Mouse (Mus musculus) hindbrain, embryonic 15.5 days (tissue): ENCODE measurements around the gene Tango6. TPM values are rescaled to one million over a fixed set of nuclear protein-coding genes. Genes with fewer than 3 reads are reported as not detected.
"Not testable (repeated sequence)": the region's sequence is repeated elsewhere in the genome, so short reads cannot be mapped to it uniquely, and the experiment has no call there.

Source experiments
- ATAC-seq: fragments of 200-750 bp; cut with Nextera tagmentation; 2 replicates; pipeline ENCODE4 v1.8.0; 2017; ENCODE audit warnings: low read depth, moderate number of reproducible peaks, moderate TSS enrichment; ENCODE audit not compliant: low FRiP score
- H3K27ac ChIP-seq: fragments of 300-500 bp; sonication (generic); replicated peaks from 2 replicates; pipeline ENCODE4 v1.5.1; 2015; ENCODE audit warnings: mild to moderate bottlenecking, inconsistent platforms
- H3K27me3 ChIP-seq: fragments of 300-500 bp; sonication (generic); 2 replicates; pipeline ENCODE4 v1.6.1; 2015; ENCODE audit warnings: control low read depth, inconsistent platforms
- H3K36me3 ChIP-seq: fragments of 300-500 bp; sonication (generic); 2 replicates; pipeline ENCODE4 v1.6.1; 2015; ENCODE audit warnings: control low read depth, inconsistent platforms
- H3K4me1 ChIP-seq: fragments of 300-500 bp; sonication (generic); replicated peaks from 2 replicates; pipeline ENCODE4 v1.6.1; 2015; ENCODE audit warnings: control low read depth, inconsistent platforms
- H3K4me2 ChIP-seq: fragments of 300-500 bp; sonication (generic); 2 replicates; pipeline ENCODE4 v1.6.1; 2015; ENCODE audit warnings: moderate library complexity, mild to moderate bottlenecking, inconsistent platforms
- H3K4me3 ChIP-seq: fragments of 300-500 bp; sonication (generic); 2 replicates; pipeline ENCODE4 v1.5.1; 2015; ENCODE audit warnings: mild to moderate bottlenecking, inconsistent platforms
- H3K9ac ChIP-seq: fragments of 300-500 bp; sonication (generic); 2 replicates; pipeline ENCODE4 v1.6.1; 2015; ENCODE audit warnings: inconsistent platforms
- H3K9me3 ChIP-seq: fragments of 300-500 bp; sonication (generic); 2 replicates; pipeline ENCODE4 v1.6.1; 2016; ENCODE audit warnings: control low read depth, inconsistent platforms
- WGBS: fragments of 180-500 bp; shearing (Covaris S2); methylation state at CpG from one replicate; pipeline ENCODE4 v1.1.7; 2015; 5-methylcytosine and 5-hydroxymethylcytosine counted together
- polyA plus RNA-seq: library from polyadenylated mRNA; unstranded; fragments of >200 nt; fragmentation: Nextera tagmentation; extraction: Ambion mirVana; gene quantifications from 2 replicates; pipeline ENCODE4 v1.2.1, GENCODE M21; 2015

Tango6 gene
- polyA plus RNA-seq, 1 experiment from 2014 or later = 6.5 TPM

- WGBS = under 1% methylated on average over 62 of the region's 63 CpGs
- Histone ChIP-seq H3K9me3 (no peaks in the 10 kb centered on the region), H3K4me1 (peaks cover 33% of the 10 kb centered on the region), H3K4me2 (peak overlapping the region; percentile 94), H3K27me3 (peaks cover 17% of the 10 kb centered on the region), H3K9ac (peak overlapping the region; percentile 73), H3K4me3 (peak overlapping the region; percentile 66), H3K27ac (peak overlapping the region; percentile 73), H3K36me3 (0 out of 2 replicates have a peak, but pooled peaks cover 3% of the 10 kb centered on the region)
- ATAC-seq = peak; percentile 65
These were observed 187.9 kb downstream of the Tango6 start for GRCm38 (mm10) chr8:106870537-106871327.

GRCm38 (mm10) chr8:106871328-106871926, 188.6 kb downstream of the Tango6 start:
- Histone ChIP-seq H3K27ac (peak overlapping the region; percentile 73), H3K36me3 (0 out of 2 replicates have a peak, but pooled peaks cover 3% of the 10 kb centered on the region), H3K27me3 (peaks cover 17% of the 10 kb centered on the region), H3K4me3 (peak overlapping the region; percentile 66), H3K9me3 (no peaks in the 10 kb centered on the region), H3K4me2 (peak overlapping the region; percentile 94), H3K4me1 (peaks cover 33% of the 10 kb centered on the region), H3K9ac (peak overlapping the region; percentile 73)
- WGBS = 1% methylated on average over 15 of the region's 15 CpGs
- ATAC-seq = peak; percentile 28; the same call in 1 of the 2 replicates

GRCm38 (mm10) chr8:106871931-106872371, 189.1 kb downstream of the Tango6 start:
- Histone ChIP-seq H3K9ac (peak overlapping the region; percentile 73), H3K27me3 (peaks cover 17% of the 10 kb centered on the region), H3K4me3 (peak overlapping the region; percentile 66), H3K9me3 (no peaks in the 10 kb centered on the region), H3K27ac (peak overlapping the region; percentile 73), H3K4me1 (peaks cover 33% of the 10 kb centered on the region), H3K4me2 (peak overlapping the region; percentile 94), H3K36me3 (0 out of 2 replicates have a peak, but pooled peaks cover 3% of the 10 kb centered on the region)
- WGBS = under 1% methylated on average over 22 of the region's 22 CpGs
- peak; percentile 63; the same call in 1 of the 2 replicates for ATAC-seq

GRCm38 (mm10) chr8:106872454-106873034, 189.7 kb downstream of the Tango6 start:
- Histone ChIP-seq H3K36me3 (0 out of 2 replicates have a peak, but pooled peaks cover 3% of the 10 kb centered on the region), H3K27me3 (peaks cover 17% of the 10 kb centered on the region), H3K9me3 (no peaks in the 10 kb centered on the region), H3K4me3 (peak overlapping the region; percentile 66), H3K4me2 (peak overlapping the region; percentile 94), H3K9ac (peak overlapping the region; percentile 73), H3K27ac (peak overlapping the region; percentile 73), H3K4me1 (peaks cover 33% of the 10 kb centered on the region)
- ATAC-seq = no peak
- 9% methylated on average over 8 of the region's 8 CpGs for WGBS

GRCm38 (mm10) chr8:106880121-106880707, 197.3 kb downstream of the Tango6 start:
- ATAC-seq = no peak
- H3K9ac ChIP-seq = no peak overlapping the region
- peaks cover 37% of the 10 kb centered on the region for H3K36me3 ChIP-seq
- H3K27me3 ChIP-seq = no peaks in the 10 kb centered on the region
- no peaks in the 10 kb centered on the region for H3K4me1 ChIP-seq
- H3K27ac ChIP-seq = no peak overlapping the region
- H3K4me3 ChIP-seq = no peak overlapping the region
- H3K9me3 ChIP-seq = no peaks in the 10 kb centered on the region
- 88% methylated on average over 8 of the region's 8 CpGs for WGBS
- H3K4me2 ChIP-seq = no peak overlapping the region

GRCm38 (mm10) chr8:106884094-106884493, 201.2 kb downstream of the Tango6 start:
- H3K4me2 ChIP-seq, ATAC-seq, H3K27me3 ChIP-seq, H3K9me3 ChIP-seq, H3K9ac ChIP-seq, H3K4me3 ChIP-seq, H3K27ac ChIP-seq, H3K4me1 ChIP-seq: not testable (repeated sequence)
- H3K36me3 ChIP-seq = peaks cover 37% of the 10 kb centered on the region
- 93% methylated on average over 11 of the region's 11 CpGs for WGBS

- H3K4me2 ChIP-seq, H3K9me3 ChIP-seq, H3K4me3 ChIP-seq, H3K4me1 ChIP-seq, H3K27ac ChIP-seq, H3K27me3 ChIP-seq, ATAC-seq, H3K9ac ChIP-seq: not testable (repeated sequence)
- peaks cover 31% of the 10 kb centered on the region for H3K36me3 ChIP-seq
- WGBS = 96% methylated on average over 4 of the region's 4 CpGs
These were observed 202.0 kb downstream of the Tango6 start for GRCm38 (mm10) chr8:106884826-106885400.

- Histone ChIP-seq H3K4me2 (no peak overlapping the region), H3K36me3 (peaks cover 14% of the 10 kb centered on the region), H3K27me3 (no peaks in the 10 kb centered on the region), H3K4me3 (no peak overlapping the region), H3K9ac (no peak overlapping the region), H3K4me1 (peaks cover 18% of the 10 kb centered on the region), H3K9me3 (no peaks in the 10 kb centered on the region), H3K27ac (no peak overlapping the region)
- peak; percentile 80; the same call in 1 of the 2 replicates for ATAC-seq
- WGBS = 45% methylated on average over 5 of the region's 5 CpGs
These were observed 204.7 kb downstream of the Tango6 start for GRCm38 (mm10) chr8:106887336-106888189.

- WGBS = 88% methylated on average over 3 of the region's 3 CpGs
- no peak for ATAC-seq
- Histone ChIP-seq H3K4me2 (no peak overlapping the region), H3K27me3 (no peaks in the 10 kb centered on the region), H3K27ac (no peak overlapping the region), H3K9me3 (no peaks in the 10 kb centered on the region), H3K36me3 (peaks cover 3% of the 10 kb centered on the region), H3K4me1 (peaks cover 18% of the 10 kb centered on the region), H3K9ac (no peak overlapping the region), H3K4me3 (no peak overlapping the region)
These were observed 205.9 kb downstream of the Tango6 start for GRCm38 (mm10) chr8:106888803-106889202.

- H3K36me3 ChIP-seq = 0 out of 2 replicates have a peak, but pooled peaks cover 5% of the 10 kb centered on the region
- H3K4me3 ChIP-seq = peak overlapping the region; percentile 99
- under 1% methylated on average over 15 of the region's 15 CpGs for WGBS
- ATAC-seq = 0 out of 2 replicates have a peak, but pooled peaks have one; percentile 23
- H3K27ac ChIP-seq = peak overlapping the region; percentile 95
- peak overlapping the region; percentile 94 for H3K9ac ChIP-seq
- peaks cover 31% of the 10 kb centered on the region for H3K4me1 ChIP-seq
- H3K9me3 ChIP-seq = no peaks in the 10 kb centered on the region
- H3K4me2 ChIP-seq = peak overlapping the region; percentile 89
- no peaks in the 10 kb centered on the region for H3K27me3 ChIP-seq
These were observed 209.4 kb downstream of the Tango6 start for GRCm38 (mm10) chr8:106892210-106892805.
